Mouse (Mus musculus) heart, adult 2 months (tissue): ENCODE data around the gene Nup54. TPM values are rescaled to one million over a fixed set of nuclear protein-coding genes. Genes with fewer than 3 reads are reported as not detected.

Experiments used
- DNase-seq, 2 experiments: peaks; one replicate each; pipeline ENCODE4 v3.0.0; 2021
- H3K27ac ChIP-seq: fragments of 200-600 bp; 2 replicates; pipeline ENCODE4 v1.8.1; 2022
- H3K27me3 ChIP-seq: fragments of 200-500 bp; 2 replicates; pipeline ENCODE4 v1.6.1; 2012; ENCODE audit warnings: mild to moderate bottlenecking, low read length, inconsistent platforms, mixed read lengths; ENCODE audit not compliant: control insufficient read depth, insufficient read depth
- H3K36me3 ChIP-seq: fragments of 200-500 bp; 2 replicates; pipeline ENCODE4 v1.6.1; 2012; ENCODE audit warnings: low read length, inconsistent platforms; ENCODE audit not compliant: control insufficient read depth, insufficient read depth
- H3K4me1 ChIP-seq: fragments of 200-500 bp; 2 replicates; pipeline ENCODE4 v1.6.1; 2011; ENCODE audit warnings: low read length; ENCODE audit not compliant: control insufficient read depth, insufficient read depth
- H3K4me3 ChIP-seq: fragments of 200-600 bp; 2 replicates; pipeline ENCODE4 v1.8.1; 2022
- H3K79me2 ChIP-seq: fragments of 200-500 bp; replicated peaks from 2 replicates; pipeline ENCODE4 v1.6.1; 2012; ENCODE audit warnings: mild to moderate bottlenecking, inconsistent platforms, low read length, moderate library complexity, mixed read lengths; ENCODE audit not compliant: control insufficient read depth, insufficient read depth
- H3K9ac ChIP-seq: fragments of 200-500 bp; 2 replicates; pipeline ENCODE4 v1.6.1; 2012; ENCODE audit warnings: low read depth, mild to moderate bottlenecking, control low read depth, inconsistent platforms, low read length, mixed read lengths
- CTCF ChIP-seq: fragments of 200-600 bp; IDR thresholded peaks from 2 replicates; pipeline ENCODE4 v1.8.1; 2022; ENCODE audit warnings: antibody characterized with exemption, mild to moderate bottlenecking, moderate library complexity
- EP300 ChIP-seq: fragments of 200-500 bp; IDR thresholded peaks from 2 replicates; pipeline ENCODE4 v1.6.1; 2011; ENCODE audit warnings: low read depth, low read length, control low read depth; ENCODE audit not compliant: insufficient read depth
- POLR2A ChIP-seq: fragments of 200-500 bp; IDR thresholded peaks from 2 replicates; pipeline ENCODE4 v1.6.1; 2011; ENCODE audit warnings: mild to moderate bottlenecking, low read depth, low read length, control low read depth; ENCODE audit not compliant: insufficient read depth
- WGBS: fragments of 180-500 bp; shearing (Covaris S2); methylation state at CpG from one replicate; pipeline ENCODE4 v1.1.7; 2018; 5-methylcytosine and 5-hydroxymethylcytosine counted together
- intact Hi-C: fragments of 180-260 bp; cut with DNase I; formaldehyde crosslinking; loops from one replicate; pipeline ENCODE4 v1.15.1; 2025
- polyA plus RNA-seq: library from polyadenylated mRNA; depleted of rRNA; stranded (reverse); fragments of >200 nt; gene quantifications from 2 replicates; pipeline ENCODE4 v1.2.3, GENCODE M21; 2012
- total RNA-seq, 2 experiments: library from RNA; stranded (reverse); gene quantifications; 2 replicates each; pipeline ENCODE4 v1.2.3; 2021

Nup54 gene
- total and polyA plus RNA-seq, 3 experiments, result 11.1 to 20.9 (median 14.5) TPM

DNA sequence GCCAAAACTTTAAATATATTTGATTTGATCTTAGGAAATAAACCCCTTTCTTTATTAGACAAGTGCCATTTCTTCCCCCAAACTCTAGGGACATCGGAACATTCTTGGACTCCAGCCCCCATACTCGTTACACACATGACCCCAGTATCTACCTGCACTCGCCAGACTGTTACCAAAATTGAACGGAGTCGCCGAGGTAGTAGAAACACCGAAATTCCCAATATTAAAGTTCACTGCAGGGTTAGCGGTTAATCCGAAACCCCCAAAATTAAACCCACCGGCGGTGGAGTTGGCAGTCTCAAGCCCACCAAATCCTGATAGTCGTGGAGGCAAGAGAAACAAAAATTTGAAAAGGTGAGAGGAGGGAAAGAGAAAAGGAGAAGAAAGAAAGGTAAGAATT, 949 bp downstream of the Nup54 start:
- intact Hi-C loops, result loop anchor here (2.0 kb wide), 1 partner anchor 71 kb away; no protein-coding TSS in a partner anchor
- no peaks in the 10 kb centered on the region for H3K27me3 ChIP-seq
- WGBS, result 2% methylated on average over 12 of the region's 12 CpGs
- no peaks in the 10 kb centered on the region; the same call in 1 of the 2 replicates for H3K36me3 ChIP-seq
- TF ChIP-seq POLR2A, result no peak
- no peak for TF ChIP-seq EP300
- no peak for TF ChIP-seq CTCF
- H3K4me1 ChIP-seq, result peaks cover 2% of the 10 kb centered on the region; the same call in 1 of the 2 replicates
- peak overlapping the region; percentile 87 for H3K9ac ChIP-seq
- H3K4me3 ChIP-seq, result peak overlapping the region; percentile 63
- peak overlapping the region; percentile 90 for H3K27ac ChIP-seq
- DNase-seq, result no peak
- H3K79me2 ChIP-seq, result peaks cover 3% of the 10 kb centered on the region; the same call in 1 of the 2 replicates

DNA sequence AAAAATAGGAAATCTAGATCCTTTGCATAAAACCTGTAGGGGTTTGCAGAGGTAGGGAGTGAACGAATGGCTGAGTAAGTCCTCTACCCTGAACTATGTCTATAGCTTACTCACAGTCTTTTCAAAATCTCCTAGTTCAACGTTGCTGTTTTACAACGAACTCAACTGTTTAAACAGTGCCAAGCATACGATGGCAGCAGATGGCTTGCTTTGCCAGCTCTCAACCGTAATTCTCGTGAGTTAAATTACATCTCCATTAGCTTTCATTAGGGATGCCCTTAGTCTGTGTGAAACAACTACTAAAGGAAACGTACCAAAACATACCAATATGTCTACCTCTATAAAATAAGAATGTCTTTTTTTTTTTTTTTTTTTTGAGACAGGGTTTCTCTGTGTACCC, 3.4 kb downstream of the Nup54 start:
- Histone ChIP-seq H3K36me3 (no peaks in the 10 kb centered on the region; the same call in 1 of the 2 replicates), H3K4me3 (no peak overlapping the region), H3K9ac (no peak overlapping the region), H3K27ac (no peak overlapping the region), H3K27me3 (no peaks in the 10 kb centered on the region), H3K79me2 (peaks cover 3% of the 10 kb centered on the region; the same call in 1 of the 2 replicates), H3K4me1 (peaks cover 2% of the 10 kb centered on the region; the same call in 1 of the 2 replicates)
- intact Hi-C loops, result no loop called here
- 85% methylated on average over 7 of the region's 7 CpGs for WGBS
- TF ChIP-seq EP300, result no peak
- no peak for TF ChIP-seq CTCF
- DNase-seq, result no peak

- Histone ChIP-seq H3K27ac (no peak overlapping the region), H3K27me3 (no peaks in the 10 kb centered on the region), H3K36me3 (no peaks in the 10 kb centered on the region; the same call in 1 of the 2 replicates), H3K9ac (no peak overlapping the region), H3K4me3 (no peak overlapping the region), H3K79me2 (peaks cover 3% of the 10 kb centered on the region; the same call in 1 of the 2 replicates), H3K4me1 (peaks cover 2% of the 10 kb centered on the region; the same call in 1 of the 2 replicates)
- intact Hi-C loops, result no loop called here
- no peak for DNase-seq
- no peak for TF ChIP-seq POLR2A
- no peak for TF ChIP-seq EP300
- no peak for TF ChIP-seq CTCF
- 83% methylated on average over 5 of the region's 5 CpGs for WGBS
Measured at GRCm38 (mm10) chr5:92430723-92431122, 4.3 kb downstream of the Nup54 start.

- Histone ChIP-seq H3K4me3 (no peak overlapping the region), H3K27ac (no peak overlapping the region), H3K27me3 (no peaks in the 10 kb centered on the region), H3K36me3 (peaks cover 4% of the 10 kb centered on the region), H3K9ac (no peak overlapping the region), H3K79me2 (no peaks in the 10 kb centered on the region; the same call in 1 of the 2 replicates), H3K4me1 (no peaks in the 10 kb centered on the region)
- 95% methylated on average over 11 of the region's 11 CpGs for WGBS
- TF ChIP-seq POLR2A (no peak), EP300 (no peak), CTCF (no peak)
- DNase-seq, result no peak
- intact Hi-C loops, result no loop called here
Measured at GRCm38 (mm10) chr5:92424126-92424525, 10.9 kb downstream of the Nup54 start.

DNA sequence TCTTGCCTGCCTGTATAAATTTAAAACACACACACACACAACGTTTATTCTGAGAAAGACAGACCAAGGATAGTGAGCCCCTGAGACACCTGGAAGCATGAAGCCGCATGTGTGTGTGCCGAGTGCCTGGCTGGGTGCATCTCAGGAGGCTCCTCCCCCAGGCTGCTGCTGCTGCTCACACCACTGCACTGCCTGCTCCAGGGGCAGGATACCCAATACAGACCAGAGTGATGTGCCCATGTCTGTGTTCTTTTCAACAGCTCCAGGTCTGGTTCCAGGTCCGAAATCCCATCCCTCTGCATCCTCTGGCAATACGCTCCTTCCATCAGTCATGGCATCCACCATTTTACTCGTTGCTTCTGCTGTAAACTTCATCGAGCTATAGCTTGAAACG, 21.0 kb downstream of the Nup54 start:
- no peak overlapping the region for H3K9ac ChIP-seq
- DNase-seq, result no peak
- H3K4me1 ChIP-seq, result no peaks in the 10 kb centered on the region
- H3K4me3 ChIP-seq, result no peak overlapping the region
- H3K36me3 ChIP-seq, result peaks cover 2% of the 10 kb centered on the region
- intact Hi-C loops, result no loop called here
- 73% methylated on average over 8 of the region's 8 CpGs for WGBS
- no peaks in the 10 kb centered on the region for H3K79me2 ChIP-seq
- TF ChIP-seq EP300 (no peak), POLR2A (0 out of 2 replicates have a peak, but pooled peaks have one; percentile 13)
- no peaks in the 10 kb centered on the region for H3K27me3 ChIP-seq
- H3K27ac ChIP-seq, result no peak overlapping the region

- Histone ChIP-seq H3K4me3 (no peak overlapping the region), H3K9ac (no peak overlapping the region), H3K79me2 (no peaks in the 10 kb centered on the region), H3K27ac (no peak overlapping the region), H3K36me3 (no peaks in the 10 kb centered on the region), H3K4me1 (no peaks in the 10 kb centered on the region), H3K27me3 (no peaks in the 10 kb centered on the region)
- TF ChIP-seq POLR2A, result no peak
- TF ChIP-seq EP300, result no peak
- TF ChIP-seq CTCF, result no peak
- no peak for DNase-seq
- WGBS, result 74% methylated on average over 11 of the region's 11 CpGs
- intact Hi-C loops, result no loop called here
Measured at GRCm38 (mm10) chr5:92413271-92413981, 21.6 kb downstream of the Nup54 start.
